Mouse (Mus musculus) forelimb bud, embryonic 11.5 days (tissue): ENCODE measurements at regions not wholly inside any gene's neighbourhood (a gene's known extent, or its start where the extent isn't known, plus 50 kb on each side); places are given as distances from the start of the nearest gene placed in this dataset.

Experiments used
- DNase-seq: peaks from one replicate; pipeline ENCODE4 v3.0.0-alpha.2; 2012; ENCODE audit warnings: low read depth, low spot score

DNA sequence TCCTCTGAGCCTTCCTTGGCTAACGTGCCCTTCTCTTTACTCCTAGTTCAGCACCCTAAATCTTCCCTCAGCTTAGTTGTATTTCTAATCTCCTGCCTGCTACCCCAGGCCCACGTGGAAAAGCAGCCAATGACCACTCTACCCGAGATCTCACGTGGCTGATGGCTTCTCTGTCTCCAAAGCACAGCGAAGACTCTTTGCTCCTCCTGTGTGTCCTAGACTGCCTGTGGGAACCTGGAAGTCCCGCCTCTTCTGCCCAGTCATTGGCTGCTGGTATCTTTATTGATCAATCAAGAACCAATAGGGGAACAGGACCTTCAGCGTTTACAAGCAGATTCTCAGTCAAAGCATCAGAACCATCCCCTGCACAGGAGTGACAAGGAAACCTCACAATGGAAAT lies 54.8 kb downstream of the Gm19935 start:
- no peak for DNase-seq

GRCm38 (mm10) chr8:90761947-90762346 lies 55.2 kb downstream of the Gm19935 start:
- DNase-seq = no peak

DNA sequence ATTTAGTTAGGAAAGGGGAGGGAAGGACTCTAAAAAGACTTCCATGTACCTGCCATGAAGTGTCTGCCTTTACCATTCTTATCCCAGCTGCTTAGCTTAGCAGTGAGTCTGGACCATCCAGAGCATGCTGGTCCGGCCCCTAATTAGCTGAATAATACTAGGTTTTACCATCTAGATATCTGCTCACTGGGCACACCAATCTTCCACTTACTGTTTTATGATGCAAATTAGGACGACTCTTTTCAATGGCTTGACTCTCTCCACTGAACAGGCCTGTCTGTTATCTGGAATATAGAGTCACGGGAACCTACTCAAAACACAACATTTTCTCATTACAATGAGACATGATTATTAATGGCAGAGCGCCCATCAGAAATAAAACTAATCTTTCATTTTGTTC lies 55.7 kb downstream of the Gm19935 start:
- DNase-seq = no peak

GRCm38 (mm10) chr8:90759531-90759930 lies 57.7 kb downstream of the Gm19935 start:
- DNase-seq = no peak

DNA sequence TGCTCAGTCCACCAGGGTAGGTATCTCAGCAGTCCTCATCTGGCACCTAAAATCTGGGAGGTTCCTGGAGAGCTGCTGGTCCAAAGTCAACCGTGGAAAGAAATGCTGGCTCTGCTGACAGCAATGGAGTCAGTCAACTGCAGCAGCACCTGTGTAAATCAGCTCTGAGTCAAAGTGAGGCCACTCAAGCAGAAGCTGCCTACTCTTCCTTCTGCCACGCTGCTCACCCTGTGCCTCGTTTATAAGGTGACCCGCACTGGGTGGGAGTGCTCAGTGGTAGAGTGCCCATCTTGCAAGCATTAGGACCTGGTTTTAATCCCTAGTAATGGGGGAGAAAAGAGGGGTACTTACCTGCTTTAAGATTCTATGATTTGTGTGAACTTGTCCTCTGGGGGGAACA lies 62.2 kb downstream of the Gm19935 start:
- no peak for DNase-seq

GRCm38 (mm10) chr8:90743546-90743945 lies 73.6 kb downstream of the Gm19935 start:
- no peak for DNase-seq

GRCm38 (mm10) chr8:90740963-90741733 lies 76.0 kb downstream of the Gm19935 start:
- DNase-seq = no peak

DNA sequence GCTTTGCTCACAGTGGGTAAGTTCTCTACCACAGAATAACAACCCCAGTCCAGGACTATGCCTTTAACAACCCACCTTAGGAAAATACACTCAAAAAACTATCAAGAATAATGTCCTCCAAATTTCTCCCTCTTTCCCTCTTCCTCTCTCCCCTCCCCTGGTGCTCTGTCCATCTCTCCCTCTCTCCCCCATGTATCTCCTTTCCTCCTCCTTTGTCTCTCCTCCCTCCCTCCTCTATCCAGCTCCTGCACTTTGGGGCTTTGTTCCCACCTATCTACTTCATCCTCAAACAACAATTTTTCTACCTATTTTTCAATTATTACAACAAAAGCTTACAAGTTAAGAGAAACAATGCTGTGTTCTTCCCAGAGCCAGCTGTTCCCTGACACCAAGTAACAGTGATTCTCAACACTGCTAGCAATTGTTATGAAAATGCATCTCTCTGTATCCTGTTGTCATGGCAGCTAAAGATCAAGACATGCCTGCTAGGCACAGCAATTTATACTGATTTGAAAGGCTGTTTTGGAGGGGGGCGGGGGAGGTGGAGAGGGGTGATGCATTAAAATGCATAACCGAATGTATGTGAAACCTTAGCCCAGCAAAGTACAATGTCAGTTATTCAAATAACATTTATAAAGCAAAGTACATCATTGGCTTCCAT lies 76.8 kb downstream of the Gm19935 start:
- DNase-seq = no peak

- no peak for DNase-seq
Measured at GRCm38 (mm10) chr8:90728011-90728410, 89.2 kb downstream of the Gm19935 start.

GRCm38 (mm10) chr8:90725188-90725587 lies 92.0 kb downstream of the Gm19935 start:
- DNase-seq = no peak

- DNase-seq = peak; percentile 31
Measured at GRCm38 (mm10) chr8:90716436-90716835, 100.8 kb downstream of the Gm19935 start.

DNA sequence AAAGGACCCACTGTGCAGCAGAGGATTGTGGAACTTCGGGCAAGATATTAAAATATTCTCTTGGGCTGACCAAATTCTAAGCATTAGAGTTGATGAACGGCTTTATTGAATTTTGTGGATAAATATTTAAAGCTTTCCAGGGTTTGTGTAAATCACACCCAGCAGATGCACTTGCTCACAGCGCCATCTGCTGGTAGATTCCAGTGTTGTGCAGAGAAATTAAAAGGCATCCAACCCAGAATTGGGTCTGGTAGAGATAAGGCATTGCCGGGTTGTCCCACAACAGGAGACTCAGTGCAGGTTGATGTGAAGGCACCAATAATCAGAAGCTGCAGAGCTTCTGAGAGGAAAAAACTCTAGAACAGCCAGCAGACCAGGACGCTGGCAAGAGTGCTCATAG lies 108.7 kb downstream of the Gm19935 start:
- peak; percentile 69 for DNase-seq

- DNase-seq = no peak
Measured at GRCm38 (mm10) chr8:90692516-90692915, 124.7 kb downstream of the Gm19935 start.

DNA sequence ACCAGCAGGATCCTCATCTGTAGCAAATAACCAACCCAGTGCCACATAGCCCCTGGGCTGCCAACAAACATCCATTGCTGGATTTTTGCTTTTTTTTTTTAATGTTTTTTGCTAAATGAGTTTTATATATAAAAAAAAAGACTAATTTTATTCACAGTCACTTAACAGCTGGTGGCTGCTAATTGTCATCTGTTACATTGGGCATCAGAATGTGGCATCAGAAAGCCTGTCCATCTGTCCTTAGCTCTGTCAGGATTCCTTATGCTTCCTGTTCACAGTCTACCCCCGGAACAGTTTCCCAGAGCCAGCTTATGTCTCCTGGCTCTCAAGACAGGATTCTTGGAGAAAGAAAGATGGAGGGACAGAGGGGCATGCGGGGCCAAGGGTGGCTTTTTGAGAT lies 132.1 kb downstream of the Gm19935 start:
- no peak for DNase-seq

DNA sequence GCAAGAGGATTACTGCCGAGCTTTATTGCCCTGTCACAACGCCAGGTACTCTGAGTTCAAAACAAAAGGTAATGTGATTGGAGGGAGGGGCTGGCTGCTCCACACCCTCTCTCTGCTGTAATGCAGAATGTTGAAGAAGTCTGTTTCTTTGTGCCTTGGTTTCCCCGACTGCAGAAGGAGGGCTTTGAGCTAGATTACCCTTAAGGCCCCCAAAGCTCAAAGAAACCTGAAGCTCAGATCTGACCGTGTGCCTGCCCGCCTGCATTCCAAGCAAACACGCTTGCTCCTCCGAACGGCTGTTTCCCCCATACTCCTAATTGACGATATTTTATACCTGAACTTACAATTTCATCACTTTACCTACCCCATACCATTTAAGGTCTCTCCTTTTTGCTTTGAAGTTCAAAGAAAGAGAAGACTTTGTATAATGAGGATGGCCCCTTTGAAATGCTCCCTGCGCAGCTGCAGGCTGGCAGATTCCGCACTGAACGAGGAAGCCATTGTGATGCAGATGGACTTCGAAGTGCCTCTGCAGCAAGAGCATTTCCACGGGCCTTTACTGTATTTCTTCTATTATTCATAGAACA lies 146.6 kb downstream of the Gm19935 start:
- DNase-seq = peak; percentile 43

DNA sequence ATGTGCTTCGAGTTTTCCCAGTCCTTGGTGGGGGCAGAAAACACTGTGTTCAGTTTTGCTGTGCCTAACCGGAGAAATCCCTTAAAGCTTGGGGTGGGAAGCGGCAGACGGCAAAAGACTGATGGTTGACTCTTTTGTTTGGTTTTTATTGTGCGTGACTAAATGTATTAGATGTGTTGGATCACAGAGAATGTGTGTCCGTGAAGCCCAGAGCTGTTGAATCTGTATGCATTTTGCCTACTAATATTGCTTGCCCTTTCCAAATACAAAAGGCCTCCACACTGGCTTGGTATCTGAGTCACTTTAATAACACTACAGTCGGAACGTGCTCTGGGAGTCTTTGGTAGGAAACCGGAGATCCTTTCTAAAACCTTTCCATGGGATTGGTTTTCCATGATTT lies 147.8 kb downstream of the Gm19935 start:
- no peak for DNase-seq

DNA sequence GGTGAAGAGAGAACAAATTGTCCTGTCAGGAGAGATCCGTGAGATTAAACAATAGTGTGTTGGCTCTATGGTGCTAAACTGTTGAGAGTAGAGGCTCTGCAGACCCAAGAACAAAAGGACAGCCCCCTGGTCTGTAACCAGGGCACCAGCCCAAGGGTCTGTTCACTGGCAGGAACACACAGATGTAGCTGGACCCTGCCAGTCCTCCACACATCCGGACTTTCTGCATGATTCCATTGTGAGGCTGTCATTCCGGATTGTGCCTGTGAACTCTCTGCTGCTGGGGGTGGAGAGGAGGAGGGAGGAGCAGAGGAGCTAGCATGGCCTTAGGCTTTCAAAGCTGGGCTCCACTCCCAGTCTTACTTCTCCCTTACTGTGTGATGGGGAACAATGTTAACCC lies 158.1 kb downstream of the Gm19935 start:
- no peak for DNase-seq

DNA sequence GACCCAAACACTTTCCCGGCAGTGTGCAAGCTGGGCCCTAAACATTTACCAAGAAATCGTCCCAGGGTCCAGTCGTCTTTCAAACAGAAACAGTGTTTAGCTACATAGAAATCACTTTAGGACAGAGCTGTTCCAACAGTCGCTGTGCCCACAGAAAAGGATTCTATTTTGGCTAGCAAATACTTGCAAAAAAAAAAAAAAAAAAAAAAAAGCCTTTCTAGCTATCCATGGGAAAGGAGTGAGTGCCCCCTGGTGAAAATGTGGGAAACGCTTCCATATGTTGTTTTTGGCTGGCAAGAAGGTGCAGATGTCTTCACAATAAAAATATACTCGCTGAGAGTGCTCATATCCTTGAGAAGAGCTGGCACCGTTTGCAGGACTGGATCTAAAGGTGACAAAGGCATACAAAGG lies 159.5 kb downstream of the Gm19935 start:
- DNase-seq = peak; percentile 64

DNA sequence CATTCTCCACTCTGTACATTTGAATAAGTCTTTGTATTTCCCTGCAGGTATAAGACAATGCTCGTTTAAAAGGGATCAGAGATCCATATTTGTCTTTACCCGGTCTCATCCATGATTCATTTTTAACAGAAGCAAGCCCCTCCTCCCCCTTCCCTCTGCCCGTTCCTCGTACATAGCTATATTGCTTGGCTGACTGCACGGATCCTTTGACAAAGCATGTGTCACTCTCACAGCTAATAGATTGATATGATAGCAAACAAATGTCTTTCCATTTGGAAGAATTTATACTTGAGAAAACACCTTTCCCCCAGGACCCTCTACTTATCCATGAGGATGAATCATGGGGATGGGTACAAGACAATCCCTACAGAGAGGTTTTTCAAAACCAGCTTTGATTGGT lies 160.1 kb downstream of the Gm19935 start:
- DNase-seq = no peak

GRCm38 (mm10) chr8:90656436-90657090 lies 160.6 kb downstream of the Gm19935 start:
- no peak for DNase-seq

DNA sequence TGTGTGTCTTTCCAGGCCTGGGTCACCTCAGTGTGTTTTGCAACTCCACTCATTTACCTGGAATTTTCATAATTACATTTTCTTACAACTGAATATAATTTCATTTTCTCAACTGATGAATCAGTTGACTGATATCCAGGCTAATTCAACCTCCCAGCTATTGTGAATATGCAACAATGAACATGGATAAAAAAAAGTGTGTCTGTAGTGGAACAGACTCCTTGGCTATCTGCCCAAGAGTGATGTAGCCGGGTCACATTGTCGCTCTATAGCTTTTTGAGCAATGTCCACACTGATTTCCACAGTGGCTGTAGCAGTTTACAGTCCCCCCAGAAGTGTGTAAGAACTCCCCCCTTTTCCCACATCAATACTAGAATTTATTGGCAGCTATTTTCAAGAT lies 162.4 kb downstream of the Gm19935 start:
- DNase-seq = no peak

DNA sequence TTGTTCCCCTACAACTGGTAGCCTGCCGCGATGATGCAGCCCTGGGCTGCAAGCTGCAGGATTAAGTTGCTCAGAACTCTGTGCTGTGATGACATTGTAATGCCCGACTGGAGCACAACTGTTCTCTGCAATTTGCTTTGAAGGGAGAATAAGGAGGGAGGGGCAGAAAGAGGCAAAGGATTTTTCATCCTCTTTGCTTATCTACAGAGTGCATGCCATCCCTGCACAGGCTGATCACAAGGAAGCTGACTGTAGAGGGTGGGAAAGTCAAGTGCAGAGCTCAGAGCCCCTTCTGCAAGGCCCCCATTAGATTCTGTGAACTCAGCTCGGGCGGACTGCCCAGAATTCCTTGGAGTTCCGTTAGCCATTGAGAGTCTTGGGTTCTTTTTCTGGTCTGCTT lies 174.8 kb downstream of the Gm19935 start:
- no peak for DNase-seq
